Mouse (Mus musculus) embryo, embryonic 10.5 days (tissue): ENCODE data around the gene Edil3.
"Not testable (repeated sequence)": the region's sequence is repeated elsewhere in the genome, so short reads cannot be mapped to it uniquely, and the experiment has no call there.

ENCODE experiments used
- DNase-seq: peaks from one replicate; pipeline ENCODE4 v3.0.0-alpha.2; 2015; ENCODE audit warnings: low spot score

Edil3 gene

DNA sequence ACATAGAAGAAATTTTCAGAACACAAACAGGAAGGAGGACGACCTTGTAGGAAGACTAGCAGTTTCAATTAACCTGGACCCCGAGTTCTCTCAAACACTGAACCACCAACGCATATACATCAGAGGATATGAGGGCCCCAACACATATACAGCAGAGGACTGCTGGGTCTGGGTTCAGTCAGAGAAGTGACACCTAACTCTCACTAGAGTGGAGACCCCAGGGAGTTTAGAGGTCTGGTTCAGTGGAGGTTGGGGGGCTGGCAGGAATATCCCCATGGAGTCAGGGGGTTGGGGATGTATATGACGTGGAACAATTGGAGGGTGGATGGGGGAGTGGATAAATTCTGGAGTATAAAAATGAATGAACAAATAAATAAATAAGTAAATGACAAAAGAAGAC, 151.1 kb downstream of the Edil3 start:
- no peak for DNase-seq

DNA sequence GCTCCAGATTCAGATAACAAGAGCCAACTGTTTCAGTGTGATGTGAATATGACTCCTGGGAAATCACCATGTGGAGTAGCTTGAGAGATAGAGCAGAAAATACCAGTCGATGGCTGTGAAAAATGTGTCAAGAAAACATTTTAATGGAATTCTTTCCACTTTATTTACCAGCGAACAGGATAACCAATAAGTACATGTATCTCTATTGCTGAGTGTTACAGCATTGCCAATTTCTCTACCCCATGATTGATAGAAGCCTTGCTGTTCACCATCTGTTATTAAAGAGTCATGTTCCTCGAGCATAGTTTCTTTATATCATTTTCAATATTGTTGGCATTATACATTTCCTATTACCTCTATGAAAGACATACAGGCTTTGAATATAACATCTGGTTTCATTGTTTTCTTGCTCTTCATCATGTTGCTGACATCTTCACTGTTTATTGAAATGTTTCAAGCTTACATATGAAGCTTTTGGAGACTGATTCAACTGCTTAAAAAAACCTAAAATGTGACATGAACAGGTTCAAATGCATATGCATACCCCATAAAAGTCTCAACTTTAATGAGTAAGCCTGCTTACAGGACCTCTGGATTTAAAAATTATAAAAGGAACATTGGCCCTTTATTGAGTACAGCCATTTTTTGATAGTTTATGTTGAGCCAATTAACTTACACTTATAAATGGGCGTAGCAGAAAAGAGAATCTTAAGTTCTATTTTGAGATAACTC, 186.6 kb downstream of the Edil3 start:
- DNase-seq, result no peak

DNA sequence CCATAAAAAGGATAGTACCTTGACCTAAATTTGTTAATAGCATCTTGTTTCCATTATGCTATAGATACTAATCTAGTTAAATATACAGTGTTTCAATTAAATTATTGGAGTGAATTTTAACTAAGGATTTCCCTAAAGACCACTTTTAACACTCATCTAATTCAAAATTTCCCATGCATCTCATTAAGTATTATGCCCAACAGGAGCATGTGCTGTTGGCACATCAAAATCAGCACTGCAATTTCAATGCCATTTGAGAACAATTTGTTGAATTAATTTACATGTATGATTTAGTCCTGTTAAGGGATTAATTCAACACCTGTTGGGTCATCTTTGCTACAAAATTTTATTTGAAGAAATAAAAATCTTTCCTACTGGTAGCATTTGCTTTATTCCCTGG, 191.2 kb downstream of the Edil3 start:
- DNase-seq, result no peak

DNA sequence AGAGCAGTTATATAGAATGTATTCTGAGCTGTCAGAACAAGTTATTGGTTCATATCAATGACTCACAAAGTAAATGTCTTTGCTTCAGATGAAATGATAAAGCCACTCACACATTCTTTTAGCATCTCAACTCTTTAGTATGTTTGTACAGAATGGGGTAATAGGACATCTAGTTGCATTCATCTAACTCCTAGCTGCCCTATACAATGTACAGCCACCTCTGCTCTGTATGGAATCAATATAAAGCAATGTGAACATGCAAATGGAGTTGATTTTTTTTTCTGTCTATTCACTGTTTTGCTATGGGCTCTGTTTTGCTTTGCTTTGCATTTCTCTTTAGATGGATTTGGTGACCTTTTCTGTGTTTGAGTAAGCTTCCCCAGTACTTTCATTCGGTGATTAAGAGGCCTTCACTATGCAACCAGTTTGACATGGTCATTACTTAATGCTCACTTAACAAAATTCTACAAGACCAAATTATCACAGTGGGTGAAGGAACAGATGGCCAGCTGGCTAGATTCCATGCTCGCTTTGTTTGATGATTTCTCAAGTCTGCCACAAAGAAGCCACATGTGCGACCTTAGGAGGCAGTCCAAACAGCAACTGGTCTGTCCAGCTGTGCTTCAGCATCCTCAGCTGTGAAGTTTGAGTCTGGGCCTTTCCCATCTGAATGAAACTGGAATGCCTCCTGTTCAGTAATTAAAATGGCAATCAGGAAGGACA, 208.7 kb downstream of the Edil3 start:
- peak; percentile 59 for DNase-seq

DNA sequence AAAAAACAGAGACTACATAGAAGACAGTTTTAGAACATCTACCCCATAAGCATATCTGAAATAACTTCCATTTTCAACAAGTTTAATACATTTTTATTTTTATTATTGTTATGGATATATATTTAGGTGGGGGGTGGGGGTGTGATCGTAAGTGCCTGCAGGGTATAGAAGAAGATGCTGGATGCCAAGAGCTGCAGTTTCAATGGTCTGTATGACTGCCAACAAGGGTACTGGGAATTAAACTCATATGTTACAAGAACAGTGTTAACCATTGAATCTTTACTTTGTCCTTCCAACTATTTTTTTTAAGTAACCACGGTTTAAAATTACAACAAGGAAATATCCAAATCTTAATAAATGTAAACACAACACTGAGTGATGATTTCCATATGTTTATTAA, 214.4 kb downstream of the Edil3 start:
- no peak for DNase-seq

DNA sequence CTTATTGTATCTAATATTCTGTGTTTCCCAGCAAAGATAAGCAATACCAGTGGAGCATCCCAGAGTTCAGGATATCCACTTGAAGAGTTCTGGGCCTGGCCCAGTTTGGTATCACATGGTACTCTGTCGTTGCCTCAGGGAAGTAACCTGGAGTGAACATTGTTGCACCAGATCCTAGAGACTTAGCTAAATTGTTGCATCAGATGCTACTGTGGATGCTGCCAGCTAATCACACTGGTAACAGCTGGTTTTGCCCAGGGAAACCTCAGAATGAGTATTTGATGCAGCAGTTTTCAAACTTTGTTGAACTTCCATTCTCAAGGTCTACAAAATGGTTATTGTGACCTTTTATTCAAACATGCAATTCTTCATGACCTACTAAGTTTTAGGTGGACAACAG, 220.2 kb downstream of the Edil3 start:
- no peak for DNase-seq

DNA sequence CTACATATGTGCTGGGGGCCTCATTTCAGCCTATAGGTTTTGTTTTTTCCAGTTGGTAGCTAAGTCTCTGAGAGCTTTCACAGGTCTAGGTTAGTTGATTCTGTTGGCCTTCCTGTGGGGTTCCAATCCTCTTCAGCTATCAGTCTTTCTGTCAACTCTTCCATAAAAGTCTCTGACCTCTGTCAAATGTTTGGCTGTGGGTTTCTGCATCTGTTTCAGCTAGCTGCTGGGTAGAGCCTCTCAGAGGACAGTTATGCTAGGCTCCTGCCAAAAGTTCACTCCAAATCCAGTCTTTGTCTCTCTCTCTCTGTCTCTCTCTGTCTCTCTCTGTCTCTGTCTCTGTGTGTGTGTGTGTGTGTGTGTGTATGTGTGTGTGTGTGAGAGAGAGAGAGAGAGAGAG, 248.9 kb downstream of the Edil3 start:
- DNase-seq, result not testable (repeated sequence)

DNA sequence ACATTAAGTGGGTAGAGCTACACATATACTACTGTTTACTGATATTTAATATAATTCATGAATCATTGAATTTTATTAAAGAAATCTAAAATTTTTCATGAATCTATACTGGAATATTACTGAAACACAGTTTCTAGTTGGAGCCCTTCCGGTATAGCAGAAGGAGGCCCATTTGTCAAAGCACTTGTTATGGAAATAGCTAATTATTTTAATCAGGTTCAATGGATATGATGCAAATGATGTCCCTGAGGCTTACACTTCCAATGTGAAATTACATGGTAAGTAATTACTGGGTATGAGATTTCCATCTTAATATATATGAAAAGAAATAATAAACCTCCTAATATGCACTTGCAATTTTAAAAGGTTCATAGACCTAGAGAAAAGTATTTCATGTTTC, 254.9 kb downstream of the Edil3 start:
- no peak for DNase-seq

DNA sequence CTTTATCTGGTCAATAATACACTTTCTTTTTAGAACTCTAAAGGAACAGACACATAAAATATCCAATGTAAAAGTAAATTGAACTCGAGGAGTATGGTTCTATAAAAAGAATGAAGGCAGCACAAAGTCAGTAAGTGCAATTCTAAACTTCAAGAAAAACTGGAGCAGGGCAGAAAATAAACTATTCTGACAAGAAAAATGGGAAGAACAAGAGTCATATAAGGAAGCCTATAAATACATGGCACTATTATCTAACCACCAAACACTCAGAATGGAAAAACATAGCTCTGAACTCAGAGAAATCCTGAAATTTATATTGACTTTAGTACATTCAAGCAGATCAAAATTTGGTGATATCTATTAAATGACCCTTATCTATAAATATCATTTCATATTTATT, 284.6 kb downstream of the Edil3 start:
- no peak for DNase-seq

DNA sequence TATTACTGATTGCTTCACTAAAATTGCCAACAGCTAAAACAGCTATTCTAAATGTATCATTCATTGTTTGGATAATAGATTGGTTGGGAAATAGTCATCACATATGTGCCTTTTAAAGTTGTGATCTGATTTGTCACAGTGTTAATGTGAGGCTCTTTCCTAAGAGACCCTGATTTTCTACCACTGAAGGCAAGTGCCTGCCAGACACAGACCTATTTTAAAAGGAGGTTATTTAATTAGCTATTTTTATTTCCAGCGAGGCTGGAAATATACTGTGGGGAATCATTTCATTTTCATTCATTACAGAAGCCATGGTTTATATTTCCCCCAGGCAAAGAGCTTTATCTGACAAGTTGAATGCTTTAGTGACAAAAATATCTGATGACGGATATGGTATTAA, 296.3 kb downstream of the Edil3 start:
- no peak for DNase-seq

DNA sequence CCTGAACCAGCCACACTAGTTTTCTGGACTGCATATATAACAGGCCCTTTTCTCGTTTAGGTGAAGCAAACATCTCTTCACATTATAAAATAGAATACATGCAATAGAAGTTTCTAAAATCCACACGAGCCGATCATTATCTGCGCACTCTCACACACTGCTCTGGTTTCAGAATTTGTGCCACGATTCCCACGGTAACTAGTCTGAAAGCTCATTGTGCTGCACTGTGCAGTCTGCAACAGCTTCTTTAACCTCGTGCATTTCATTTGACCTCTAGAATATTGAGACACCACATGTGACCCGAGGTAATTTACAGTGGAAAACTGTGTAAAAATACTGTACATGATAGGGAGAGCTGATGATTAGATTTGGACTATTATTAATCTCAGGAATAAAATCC, 298.5 kb downstream of the Edil3 start:
- no peak for DNase-seq

DNA sequence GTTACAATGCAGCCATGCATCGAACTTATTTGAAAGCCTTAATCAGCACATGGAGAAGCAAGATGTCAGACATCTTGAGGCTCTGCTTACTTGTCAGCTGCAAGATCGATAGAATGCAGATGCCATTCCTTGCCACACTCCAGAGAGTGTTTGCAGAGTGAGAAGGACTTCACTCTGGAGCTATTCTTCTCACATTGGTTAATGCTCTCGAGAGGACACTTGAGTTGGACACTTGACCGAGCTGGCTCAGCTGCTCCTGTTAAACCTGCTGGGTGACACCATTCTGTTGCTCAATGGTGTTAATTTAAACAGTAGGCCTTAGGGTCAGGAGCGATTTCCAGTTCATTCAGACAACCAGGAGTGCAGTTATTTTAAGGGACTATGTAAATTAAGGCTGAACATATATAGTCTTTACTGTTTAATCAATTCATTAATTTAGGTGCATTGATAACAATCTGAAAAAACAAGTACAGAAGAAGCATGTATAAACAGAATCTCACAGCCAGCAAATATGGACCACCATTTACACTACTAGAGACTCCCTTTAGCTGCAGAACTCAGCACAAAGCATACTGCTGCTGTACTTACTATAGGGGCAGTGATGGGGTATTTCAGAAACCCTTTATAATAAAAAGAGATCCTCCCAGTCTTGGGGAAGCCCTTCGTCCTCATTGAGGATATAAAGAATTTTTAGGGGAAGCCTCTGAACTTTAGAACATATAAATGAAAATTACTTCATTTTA, 301.4 kb downstream of the Edil3 start:
- DNase-seq, result peak; percentile 14

DNA sequence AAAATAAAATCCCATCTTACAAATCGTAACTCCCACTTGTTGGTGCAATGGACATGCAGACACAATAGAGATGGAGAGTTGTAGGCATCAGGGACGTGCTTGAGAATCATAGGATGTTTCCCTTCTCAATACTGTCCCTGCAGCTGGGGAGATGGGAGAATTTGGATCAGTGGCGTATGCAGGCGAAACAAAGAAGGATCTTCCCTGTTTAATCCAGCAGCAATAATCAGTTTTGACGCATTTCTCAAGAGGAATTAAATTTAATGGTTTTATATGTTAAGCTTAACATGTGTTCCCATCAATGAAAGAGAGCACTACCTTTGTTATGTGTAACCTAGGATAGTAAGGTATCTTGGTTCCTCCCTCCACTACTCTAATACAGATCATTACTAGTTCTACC, 302.1 kb downstream of the Edil3 start:
- no peak for DNase-seq

DNA sequence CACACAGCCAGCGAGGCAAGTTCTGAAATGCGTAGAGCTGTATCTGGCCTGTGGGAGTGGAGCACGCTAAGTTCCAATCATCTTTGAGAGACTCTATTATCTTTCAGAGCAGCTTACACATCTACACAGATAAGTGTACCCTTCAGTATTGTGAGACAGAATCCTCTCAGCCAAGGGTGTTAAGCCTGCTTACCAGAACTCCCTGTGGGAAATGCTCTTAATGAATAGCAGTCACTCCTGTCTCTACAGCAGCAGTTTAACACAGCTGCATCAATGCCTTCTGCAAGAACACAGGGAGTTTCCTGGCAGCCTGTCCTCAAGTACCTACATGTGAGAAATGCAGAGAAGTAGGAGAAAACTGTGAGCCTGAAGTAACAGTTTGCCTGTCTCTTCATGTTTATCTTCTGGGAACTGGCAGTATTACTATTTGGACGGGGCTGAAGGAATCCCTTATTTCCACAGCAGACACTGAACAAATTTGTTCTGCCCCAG, 324.8 kb downstream of the Edil3 start:
- peak; percentile 14 for DNase-seq

DNA sequence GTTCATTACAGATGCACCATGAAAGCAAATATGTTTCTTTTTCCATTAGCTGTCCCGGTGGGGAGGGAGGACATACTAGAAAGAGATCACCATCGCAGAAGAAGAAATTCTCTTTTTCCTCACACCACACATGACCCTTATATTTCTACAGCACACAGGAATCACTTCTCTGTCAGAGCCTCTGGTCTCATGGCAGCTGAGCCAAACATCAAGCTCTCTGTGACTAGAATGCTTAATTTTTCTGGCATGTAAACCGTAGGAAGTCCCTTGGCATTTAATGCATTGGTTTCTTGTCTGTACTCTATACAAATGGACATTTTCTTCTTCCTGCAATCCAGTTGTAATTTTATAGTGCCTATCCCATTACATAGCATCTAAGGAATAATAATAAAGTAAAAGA, 330.6 kb downstream of the Edil3 start:
- DNase-seq, result peak; percentile 2

DNA sequence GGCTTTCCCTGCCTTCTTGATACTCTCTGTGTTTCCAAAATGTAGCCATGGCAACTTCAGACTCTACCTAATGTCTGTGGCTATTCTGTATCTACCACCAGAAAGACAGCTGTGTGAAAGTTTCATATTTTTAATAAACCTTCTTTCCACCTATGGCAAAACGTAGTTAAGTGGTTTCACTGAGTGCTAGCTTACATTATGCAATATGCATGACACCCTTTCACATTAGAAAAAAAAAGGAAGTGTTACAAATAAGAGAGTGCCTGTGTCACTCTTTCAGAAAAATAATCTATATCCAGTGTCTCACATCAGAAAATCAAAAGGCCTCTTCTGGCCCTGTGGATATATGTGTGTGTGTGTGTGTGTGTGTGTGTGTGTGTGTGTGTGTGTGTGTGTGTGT, 346.7 kb downstream of the Edil3 start:
- DNase-seq, result no peak

DNA sequence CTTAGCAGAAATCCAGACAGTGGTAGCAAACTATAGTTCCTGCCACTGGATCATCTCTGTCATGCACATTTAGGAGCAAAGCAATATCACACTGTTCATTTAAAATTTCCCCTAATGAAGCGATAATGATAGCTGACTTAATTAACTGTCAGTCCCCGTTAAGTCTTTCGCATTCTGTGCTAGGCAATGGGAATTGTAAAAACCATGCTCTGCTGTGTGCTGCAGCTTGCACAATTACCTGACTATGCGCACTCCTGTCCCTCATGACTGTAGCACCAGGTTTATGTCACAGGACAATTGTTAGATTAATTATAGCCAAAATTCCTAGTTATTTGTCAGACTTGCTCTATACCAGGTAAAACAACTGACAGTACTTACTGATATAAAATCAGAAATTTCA, 348.8 kb downstream of the Edil3 start:
- DNase-seq, result no peak

DNA sequence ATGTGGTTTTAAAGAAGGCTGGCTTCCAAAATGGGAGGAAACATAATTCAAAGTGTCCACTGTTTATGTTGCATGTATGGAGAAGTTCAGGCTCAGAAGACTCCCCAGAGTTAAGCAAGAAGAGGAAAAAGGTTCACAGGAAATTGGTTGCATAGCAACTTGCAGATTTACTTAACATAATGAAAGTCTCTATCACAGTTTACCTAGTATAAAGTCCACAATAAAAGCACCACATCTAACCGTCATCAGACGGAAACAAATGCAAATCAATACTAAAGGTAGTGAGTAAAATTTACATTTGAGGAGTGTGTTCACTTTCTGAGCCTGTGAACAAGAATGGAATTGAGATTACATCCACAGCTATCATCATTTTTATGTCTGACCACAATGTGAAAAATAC, 353.9 kb downstream of the Edil3 start:
- DNase-seq, result no peak

DNA sequence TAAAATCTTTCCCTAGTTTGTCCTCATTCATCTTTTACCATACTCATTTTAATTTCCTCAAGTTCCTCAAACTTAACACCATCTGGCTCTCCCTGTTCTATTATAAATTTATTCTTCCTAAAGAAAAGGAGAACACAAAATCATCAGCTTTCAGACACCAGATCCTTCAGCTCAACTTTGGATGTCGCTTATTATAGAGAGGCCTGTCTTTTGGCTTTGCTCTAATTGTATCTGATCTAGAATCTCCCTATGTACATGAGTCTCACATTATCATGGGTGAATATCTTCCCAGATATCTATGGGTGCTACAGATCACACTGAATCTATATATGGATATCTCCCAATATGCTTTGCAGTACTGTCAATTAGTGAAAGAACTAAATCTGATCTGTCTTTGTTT, 367.8 kb downstream of the Edil3 start:
- no peak for DNase-seq

DNA sequence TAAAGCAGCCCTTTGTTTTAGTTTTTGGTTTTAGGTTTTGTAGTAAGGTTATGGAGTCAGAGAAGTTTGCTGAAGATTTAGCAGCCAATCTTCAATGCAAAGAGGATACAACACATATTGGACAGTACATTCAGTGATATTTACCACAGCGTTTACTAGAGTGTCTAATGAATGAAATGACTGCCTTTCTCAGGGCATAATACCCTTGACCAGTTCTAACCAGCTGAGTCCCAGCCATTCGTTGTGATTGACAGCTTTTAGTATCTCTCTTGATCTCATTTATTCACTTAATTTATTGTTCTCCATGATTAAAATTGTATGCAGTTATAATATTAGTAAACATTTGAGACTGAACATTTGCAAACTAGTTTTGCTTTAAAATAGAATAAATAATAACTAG, 375.7 kb downstream of the Edil3 start:
- no peak for DNase-seq

DNA sequence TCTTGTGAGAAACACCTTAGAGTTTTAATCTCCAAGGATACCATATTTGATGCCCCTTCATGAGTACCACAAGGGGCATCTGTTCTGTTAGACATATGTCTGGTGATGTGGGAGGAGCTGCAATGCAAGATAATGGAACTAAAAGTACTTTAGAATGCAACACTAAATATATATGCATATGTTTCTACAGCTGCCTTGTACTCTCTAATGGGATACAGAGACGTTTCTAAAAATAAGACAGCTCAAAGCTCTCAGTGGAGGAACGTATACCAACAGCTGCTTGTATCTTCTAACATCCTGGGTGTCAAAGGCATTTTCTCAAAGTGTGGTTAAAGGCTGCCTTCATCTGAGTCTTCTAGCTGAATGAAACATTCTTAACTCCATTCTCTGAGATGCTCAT, 378.0 kb downstream of the Edil3 start:
- DNase-seq, result no peak

DNA sequence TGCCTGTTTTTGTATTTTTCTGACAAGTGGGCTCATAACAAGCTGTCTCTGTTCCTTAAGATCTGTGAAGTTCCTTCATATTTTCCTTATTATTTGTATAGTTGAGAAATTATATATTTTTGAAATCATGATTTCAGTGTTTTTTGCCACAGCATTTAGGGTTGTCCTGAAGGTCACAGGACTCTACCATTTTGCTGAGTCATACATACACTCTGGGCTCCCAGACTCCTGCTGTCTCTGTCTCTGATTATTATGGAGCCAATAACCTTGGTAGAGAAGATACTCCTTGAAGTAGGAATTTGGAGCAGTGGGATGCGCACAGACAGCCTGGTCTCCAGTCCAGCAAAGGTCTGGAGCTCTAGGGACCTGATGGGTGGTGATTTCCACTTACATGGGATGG, 416.8 kb downstream of the Edil3 start:
- DNase-seq, result no peak

DNA sequence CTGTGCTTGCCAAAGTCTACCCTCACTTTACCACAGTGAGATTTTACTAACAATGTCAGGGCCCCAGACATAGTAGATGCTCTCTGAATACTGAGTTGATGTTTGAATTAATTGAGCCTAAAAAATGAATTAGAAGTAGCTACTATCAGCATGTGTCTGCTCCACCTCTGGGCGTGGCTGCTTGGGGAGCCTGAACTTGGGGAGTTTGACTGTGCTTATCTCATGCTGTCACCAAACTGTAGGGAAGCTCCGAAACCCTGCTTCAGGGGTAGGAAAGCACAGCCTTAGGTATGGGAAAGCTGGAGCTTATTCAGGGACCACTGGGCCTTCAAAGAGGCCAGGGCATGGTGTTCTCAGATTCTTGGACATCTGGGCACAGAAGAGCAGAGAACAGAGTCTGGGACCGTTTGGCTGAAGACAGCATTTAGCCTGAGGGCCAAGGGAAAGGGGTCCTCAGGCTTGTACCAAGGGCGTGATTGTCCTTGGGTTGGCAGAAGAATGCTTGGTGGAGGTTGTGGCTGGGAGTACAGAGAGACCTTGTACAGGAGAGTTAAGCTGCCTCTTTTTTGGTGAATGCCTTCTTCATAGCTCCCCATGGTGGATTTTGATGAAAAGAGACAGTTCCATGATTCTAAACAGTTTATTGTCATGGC, 432.8 kb downstream of the Edil3 start:
- DNase-seq, result no peak
